Mouse (Mus musculus): ENCODE data around the gene Mapk1. TPM values are rescaled to one million over a fixed set of nuclear protein-coding genes. Genes with fewer than 3 reads are reported as not detected.

Gene Mapk1
- polyA plus RNA-seq, 3 experiments from 2014 or later: 30.0 to 37.9 (median 31.0) TPM

DNA sequence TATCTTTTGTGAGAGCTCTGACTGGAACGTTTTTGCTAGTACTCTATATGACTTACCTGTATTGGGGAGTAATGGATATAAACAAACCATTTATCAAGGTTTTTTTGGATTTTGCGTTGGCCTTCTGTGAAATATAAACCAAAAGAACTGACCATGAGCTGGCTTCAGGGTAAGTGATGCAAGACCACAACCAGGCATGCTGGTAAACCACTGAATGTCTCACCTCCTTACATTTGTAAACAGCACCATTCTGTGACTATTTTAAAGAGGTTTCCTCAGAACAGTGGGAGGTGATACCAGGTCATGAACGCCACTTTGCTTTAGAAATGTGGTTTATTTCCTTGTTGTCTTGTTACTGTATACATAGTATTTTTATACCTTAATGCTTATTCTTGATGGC is 103.1 kb downstream of the Mapk1 start:
- no peak for ATAC-seq

DNA sequence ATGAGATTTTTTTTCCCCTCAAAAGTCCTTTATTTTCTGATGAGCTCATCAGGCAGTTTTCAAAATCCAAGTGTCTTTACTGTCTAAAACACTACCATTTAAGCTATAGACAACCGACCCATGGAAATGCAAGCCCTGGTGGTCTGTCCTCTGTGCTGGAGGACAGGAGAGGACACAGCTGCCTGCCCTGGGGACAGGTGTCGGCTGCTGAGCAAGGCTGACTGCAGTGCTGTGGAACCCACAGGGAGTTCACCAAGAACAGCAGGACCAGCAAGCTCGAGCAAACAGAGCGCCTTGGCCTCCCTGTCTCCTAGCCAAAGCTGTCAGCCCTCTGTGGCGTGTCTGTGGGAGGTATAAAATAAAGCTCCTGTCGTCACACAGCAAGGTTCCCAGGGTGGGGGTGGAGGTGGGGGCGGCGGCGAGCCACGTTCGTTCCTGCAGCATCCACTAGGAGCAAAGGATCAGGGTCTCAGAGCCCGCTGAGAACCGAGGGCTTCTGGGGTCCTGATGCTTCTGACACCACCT is 103.5 kb downstream of the Mapk1 start:
- ATAC-seq: no peak

DNA sequence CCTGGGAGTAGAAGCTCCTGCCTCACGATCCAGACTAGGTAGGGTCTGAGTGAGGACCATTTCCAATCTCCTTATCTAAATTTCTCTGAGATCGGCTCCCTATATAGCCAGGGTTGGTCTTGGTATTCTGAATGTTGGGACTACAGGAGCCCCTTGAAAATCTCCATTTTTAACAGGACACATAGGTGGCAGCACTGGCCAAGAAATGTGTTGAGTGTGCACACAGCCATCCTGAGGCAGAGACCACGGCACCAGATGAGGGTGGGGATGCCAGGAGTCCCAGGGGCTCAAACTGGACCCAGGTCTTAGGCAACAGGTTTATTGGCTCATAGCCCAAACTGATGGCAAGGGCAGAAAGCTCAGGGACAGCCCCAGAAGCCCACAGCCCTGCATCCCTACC is 105.2 kb downstream of the Mapk1 start:
- ATAC-seq: no peak

- no peak for ATAC-seq
These were observed 113.8 kb downstream of the Mapk1 start for GRCm38 (mm10) chr16:17096938-17097337.

Other genes with a start within 250 kb of the Mapk1 start
- not detected for gene Spag6l, start 153.9 kb upstream of the Mapk1 start, polyA plus RNA-seq (2017; shearing (Covaris generic))
- gene Igll1, start 119.4 kb upstream of the Mapk1 start, polyA plus RNA-seq (2017; shearing (Covaris generic)): not detected
- gene Top3b, start 112.6 kb upstream of the Mapk1 start, polyA plus RNA-seq (2017; shearing (Covaris generic)): 10 to 100 TPM; 38.9 to 76.8 (median 55.8) TPM
- 1 to 10 TPM in 2 of 3 experiments, not detected in 1; 1.2 to 1.4 TPM for gene Vpreb1, start 112.5 kb upstream of the Mapk1 start, polyA plus RNA-seq (2017; shearing (Covaris generic))
- gene Ppm1f, start 86.9 kb upstream of the Mapk1 start, polyA plus RNA-seq (2017; shearing (Covaris generic)): 10 to 100 TPM; 11.1 to 13.0 (median 11.7) TPM
- gene Ypel1, start 86.3 kb downstream of the Mapk1 start, polyA plus RNA-seq (2017; shearing (Covaris generic)): 1 to 10 TPM; 4.6 to 7.0 (median 7.0) TPM
- 100 to 1,000 TPM; 205 to 233 (median 224) TPM for gene Ppil2, start 127.9 kb downstream of the Mapk1 start, polyA plus RNA-seq (2017; shearing (Covaris generic))
- gene 2610318N02Rik, start 141.8 kb downstream of the Mapk1 start, polyA plus RNA-seq (2017; shearing (Covaris generic)): 10 to 100 TPM in 1 of 3 experiments, 1 to 10 TPM in 2; 3.4 to 26.3 (median 5.8) TPM
- gene Sdf2l1, start 149.0 kb downstream of the Mapk1 start, polyA plus RNA-seq (2017; shearing (Covaris generic)): 10 to 100 TPM; 17.5 to 69.8 (median 18.3) TPM
- 10 to 100 TPM in 1 of 3 experiments, 1 to 10 TPM in 2; 5.3 to 11.5 (median 7.4) TPM for gene Ydjc, start 161.2 kb downstream of the Mapk1 start, polyA plus RNA-seq (2017; shearing (Covaris generic))
- 1 to 10 TPM in 1 of 3 experiments, under 1 TPM in 2; 0.57 to 1.1 (median 0.70) TPM for gene Ccdc116, start 163.8 kb downstream of the Mapk1 start, polyA plus RNA-seq (2017; shearing (Covaris generic))
- gene Ube2l3, start 219.3 kb downstream of the Mapk1 start, polyA plus RNA-seq (2017; shearing (Covaris generic)): 100 to 1,000 TPM; 241 to 356 (median 330) TPM
- under 1 TPM in 1 of 3 experiments, not detected in 2; 0.07 TPM for gene Rimbp3, start 225.2 kb downstream of the Mapk1 start, polyA plus RNA-seq (2017; shearing (Covaris generic))